Mouse (Mus musculus) midbrain, postnatal 0 days (tissue): ENCODE measurements around the gene Klb. TPM values are rescaled to one million over a fixed set of nuclear protein-coding genes. Genes with fewer than 3 reads are reported as not detected.

Experiments
- ATAC-seq: fragments of 200-750 bp; cut with Nextera tagmentation; 2 replicates; pipeline ENCODE4 v1.8.0; 2017; ENCODE audit warnings: moderate number of reproducible peaks, mild to moderate bottlenecking, moderate TSS enrichment, moderate library complexity; ENCODE audit not compliant: low FRiP score
- DNase-seq: peaks from one replicate; pipeline ENCODE4 v3.0.0-alpha.2; 2015; ENCODE audit warnings: low spot score
- H3K27ac ChIP-seq: fragments of 300-500 bp; sonication (generic); 2 replicates; pipeline ENCODE4 v1.5.1; 2014; ENCODE audit warnings: low read depth, mild to moderate bottlenecking, low read length, mixed read lengths
- H3K27me3 ChIP-seq: fragments of 300-500 bp; sonication (generic); 2 replicates; pipeline ENCODE4 v1.6.1; 2014; ENCODE audit warnings: low read length, control low read depth, mixed read lengths; ENCODE audit not compliant: insufficient read depth
- H3K36me3 ChIP-seq: fragments of 300-500 bp; sonication (generic); 2 replicates; pipeline ENCODE4 v1.6.1; 2014; ENCODE audit warnings: low read length, control low read depth, mixed read lengths; ENCODE audit not compliant: insufficient read depth
- H3K4me1 ChIP-seq: fragments of 300-500 bp; sonication (generic); 2 replicates; pipeline ENCODE4 v1.6.1; 2014; ENCODE audit warnings: mild to moderate bottlenecking, control low read depth, antibody characterized with exemption, low read length, mixed read lengths; ENCODE audit not compliant: insufficient read depth
- H3K4me2 ChIP-seq: fragments of 300-500 bp; sonication (generic); 2 replicates; pipeline ENCODE4 v1.6.1; 2014; ENCODE audit warnings: low read depth, mild to moderate bottlenecking, low read length, mixed read lengths; ENCODE audit not compliant: poor library complexity, severe bottlenecking
- H3K4me3 ChIP-seq: fragments of 300-500 bp; sonication (generic); 2 replicates; pipeline ENCODE4 v1.5.1; 2014; ENCODE audit warnings: low read depth, mild to moderate bottlenecking, low read length, moderate library complexity
- H3K9ac ChIP-seq: fragments of 300-500 bp; sonication (generic); replicated peaks from 2 replicates; pipeline ENCODE4 v1.6.1; 2014; ENCODE audit warnings: mild to moderate bottlenecking, low read length, moderate library complexity, mixed read lengths; ENCODE audit not compliant: poor library complexity, severe bottlenecking
- H3K9me3 ChIP-seq: fragments of 300-500 bp; sonication (generic); 2 replicates; pipeline ENCODE4 v1.6.1; 2016; ENCODE audit warnings: low read length, control low read depth
- CTCF ChIP-seq: IDR thresholded peaks from 2 replicates; pipeline ENCODE4 v1.5.1; 2016; ENCODE audit warnings: antibody characterized with exemption, mild to moderate bottlenecking
- WGBS: fragments of 180-500 bp; shearing (Covaris S2); extraction: QIAGEN DNeasy Blood & Tissue Kit; methylation state at CpG from one replicate; pipeline ENCODE4 v1.1.7; 2014; 5-methylcytosine and 5-hydroxymethylcytosine counted together
- polyA plus RNA-seq: library from polyadenylated mRNA; unstranded; fragments of >200 nt; fragmentation: Nextera tagmentation; extraction: Ambion mirVana; gene quantifications from 2 replicates; pipeline ENCODE4 v1.2.1, GENCODE M21; 2015
- total RNA-seq: library from RNA; depleted of rRNA; stranded (reverse); fragments of >200 nt; gene quantifications from 2 replicates; pipeline ENCODE4 v1.2.3, GENCODE M21; 2014

The Klb gene
- total and polyA plus RNA-seq, 2 experiments from 2014 or later: 0.10 to 0.11 TPM

GRCm38 (mm10) chr5:65354097-65354496 is 6.0 kb downstream of the Klb start:
- H3K4me2 ChIP-seq: no peak overlapping the region
- no peaks in the 10 kb centered on the region for H3K36me3 ChIP-seq
- no peaks in the 10 kb centered on the region for H3K9me3 ChIP-seq
- DNase-seq: no peak
- 81% methylated on average over 3 of the region's 3 CpGs for WGBS
- no peak overlapping the region for H3K4me3 ChIP-seq
- H3K9ac ChIP-seq: no peak overlapping the region
- H3K27me3 ChIP-seq: no peaks in the 10 kb centered on the region
- no peak for ATAC-seq
- H3K4me1 ChIP-seq: no peaks in the 10 kb centered on the region
- no peak overlapping the region for H3K27ac ChIP-seq
- TF ChIP-seq CTCF: no peak

DNA sequence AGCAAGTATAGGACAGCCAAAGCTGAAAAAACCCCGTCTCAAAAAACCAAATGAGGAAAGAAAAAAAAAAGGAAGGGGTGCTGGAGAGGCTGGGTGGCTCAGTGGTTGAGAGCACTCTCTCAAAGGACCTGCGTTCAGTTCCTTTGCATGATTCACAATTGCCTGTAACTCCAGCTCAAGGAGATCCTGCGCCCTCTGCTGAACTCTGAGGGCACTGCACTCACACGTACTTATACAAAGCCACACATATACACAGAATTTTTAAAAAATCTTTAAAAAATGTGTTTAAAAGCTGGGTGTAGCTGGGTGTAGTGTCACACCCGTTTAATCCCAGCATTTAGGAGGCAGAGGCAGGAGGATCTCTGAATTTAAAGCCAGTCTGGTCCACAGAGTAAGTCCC is 6.9 kb downstream of the Klb start:
- Histone ChIP-seq H3K36me3 (no peaks in the 10 kb centered on the region), H3K9me3 (no peaks in the 10 kb centered on the region), H3K27ac (no peak overlapping the region), H3K4me2 (no peak overlapping the region), H3K9ac (no peak overlapping the region), H3K4me3 (no peak overlapping the region), H3K4me1 (no peaks in the 10 kb centered on the region), H3K27me3 (no peaks in the 10 kb centered on the region)
- ATAC-seq: no peak
- WGBS: 75% methylated on average over 5 of the region's 5 CpGs
- no peak for TF ChIP-seq CTCF
- no peak for DNase-seq

- 84% methylated on average over 6 of the region's 6 CpGs for WGBS
- no peak for ATAC-seq
Measured at GRCm38 (mm10) chr5:65356851-65357250, 8.7 kb downstream of the Klb start.

GRCm38 (mm10) chr5:65357771-65358170 is 9.7 kb downstream of the Klb start:
- no peak overlapping the region for H3K27ac ChIP-seq
- DNase-seq (no peak), ATAC-seq (no peak)
- no peak for TF ChIP-seq CTCF
- no peaks in the 10 kb centered on the region for H3K9me3 ChIP-seq
- H3K4me3 ChIP-seq: no peak overlapping the region
- no peak overlapping the region for H3K4me2 ChIP-seq
- no peaks in the 10 kb centered on the region for H3K36me3 ChIP-seq
- H3K9ac ChIP-seq: no peak overlapping the region
- no peaks in the 10 kb centered on the region for H3K27me3 ChIP-seq
- H3K4me1 ChIP-seq: no peaks in the 10 kb centered on the region
- WGBS: 86% methylated on average over 3 of the region's 3 CpGs

More at GRCm38 (mm10) chr5:65356851-65357250, 8.7 kb downstream of the Klb start:
- Histone ChIP-seq H3K27me3 (no peaks in the 10 kb centered on the region), H3K27ac (no peak overlapping the region), H3K4me2 (no peak overlapping the region), H3K4me3 (no peak overlapping the region), H3K9me3 (no peaks in the 10 kb centered on the region), H3K9ac (no peak overlapping the region), H3K4me1 (no peaks in the 10 kb centered on the region), H3K36me3 (no peaks in the 10 kb centered on the region)
- TF ChIP-seq CTCF: no peak
- DNase-seq: no peak

DNA sequence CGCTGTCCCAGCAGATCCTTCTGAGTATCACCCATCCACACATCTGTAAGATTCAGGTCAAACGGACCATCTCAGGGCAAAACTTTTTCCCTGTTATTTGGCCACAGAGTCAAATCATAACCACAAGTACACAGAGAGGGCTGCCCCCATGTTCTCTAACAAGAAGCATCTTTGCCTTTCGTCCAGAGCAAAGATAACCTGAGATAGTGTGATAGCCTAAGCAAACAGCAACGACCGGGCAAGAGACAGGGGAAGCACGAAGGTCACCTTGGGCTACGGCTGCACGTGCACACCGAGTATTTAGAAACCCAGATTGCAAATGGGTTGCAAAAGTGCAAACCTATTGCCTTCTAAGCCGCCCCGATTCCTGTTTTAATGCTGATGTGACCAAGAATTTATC is 19.7 kb downstream of the Klb start:
- no peak overlapping the region for H3K9ac ChIP-seq
- ATAC-seq (no peak), DNase-seq (no peak)
- H3K9me3 ChIP-seq: no peaks in the 10 kb centered on the region
- H3K27me3 ChIP-seq: no peaks in the 10 kb centered on the region
- no peak overlapping the region for H3K4me3 ChIP-seq
- WGBS: 91% methylated on average over 11 of the region's 11 CpGs
- no peak overlapping the region for H3K27ac ChIP-seq
- TF ChIP-seq CTCF: no peak
- no peaks in the 10 kb centered on the region for H3K36me3 ChIP-seq
- H3K4me1 ChIP-seq: no peaks in the 10 kb centered on the region
- no peak overlapping the region for H3K4me2 ChIP-seq

- Histone ChIP-seq H3K27ac (no peak overlapping the region), H3K4me1 (no peaks in the 10 kb centered on the region), H3K4me2 (no peak overlapping the region), H3K27me3 (no peaks in the 10 kb centered on the region), H3K9ac (no peak overlapping the region), H3K9me3 (no peaks in the 10 kb centered on the region), H3K36me3 (no peaks in the 10 kb centered on the region), H3K4me3 (no peak overlapping the region)
- 93% methylated on average over 7 of the region's 7 CpGs for whole genome bisulfite sequencing
- ATAC-seq (no peak), DNase-seq (no peak)
- TF ChIP-seq CTCF: no peak
Measured at GRCm38 (mm10) chr5:65371551-65371950, 23.4 kb downstream of the Klb start.

GRCm38 (mm10) chr5:65374746-65375145 is 26.6 kb downstream of the Klb start:
- Histone ChIP-seq H3K9me3 (no peaks in the 10 kb centered on the region), H3K27ac (no peak overlapping the region), H3K4me3 (no peak overlapping the region), H3K36me3 (no peaks in the 10 kb centered on the region), H3K27me3 (no peaks in the 10 kb centered on the region), H3K4me1 (no peaks in the 10 kb centered on the region), H3K9ac (no peak overlapping the region), H3K4me2 (no peak overlapping the region)
- ATAC-seq (no peak), DNase-seq (no peak)
- no peak for TF ChIP-seq CTCF
- WGBS: 84% methylated on average over 7 of the region's 7 CpGs
